Mouse (Mus musculus): ENCODE data around the gene Fcrl6.

GRCm38 (mm10) chr1:172550551-172550951 lies 51.8 kb downstream of the Fcrl6 start:
- TF ChIP-seq CTCF (IDR thresholded peaks at IDR 0.05; ENCODE audit: low read depth) (no peak), EP300 (IDR thresholded peaks at IDR 0.05; ENCODE audit: low read depth) (no peak)
